Mouse (Mus musculus): ENCODE measurements around the gene Ffar4. TPM values are rescaled to one million over a fixed set of nuclear protein-coding genes. Genes with fewer than 3 reads are reported as not detected.

Gene Ffar4
- polyA plus RNA-seq, 1 experiment from 2014 or later: 0.14 TPM

GRCm38 (mm10) chr19:38114834-38115491 is 18.1 kb downstream of the Ffar4 start:
- no peak for DNase-seq (ENCODE audit: low spot score)
- 90% methylated on average over 7 of the region's 7 CpGs for WGBS

GRCm38 (mm10) chr19:38120123-38120760 is 23.4 kb downstream of the Ffar4 start:
- H3K36me3 ChIP-seq: no peaks in the 10 kb centered on the region
- no peak overlapping the region for H3K4me3 ChIP-seq
- no peak overlapping the region for H3K27ac ChIP-seq
- DNase-seq (ENCODE audit: low spot score): no peak
- H3K9me3 ChIP-seq: no peaks in the 10 kb centered on the region
- H3K4me1 ChIP-seq (replicated peaks): peaks cover 12% of the 10 kb centered on the region
- peaks cover 38% of the 10 kb centered on the region for H3K27me3 ChIP-seq (ENCODE audit: insufficient read depth, poor library complexity, severe bottlenecking)
- 83% methylated on average over 5 of the region's 5 CpGs for WGBS

More at GRCm38 (mm10) chr19:38114834-38115491, 18.1 kb downstream of the Ffar4 start:
- Histone ChIP-seq H3K4me1 (replicated peaks) (no peaks in the 10 kb centered on the region), H3K4me3 (no peak overlapping the region), H3K36me3 (no peaks in the 10 kb centered on the region), H3K27ac (no peak overlapping the region), H3K9me3 (no peaks in the 10 kb centered on the region), H3K27me3 (ENCODE audit: insufficient read depth, poor library complexity, severe bottlenecking) (no peaks in the 10 kb centered on the region)

GRCm38 (mm10) chr19:38123921-38124320 is 27.1 kb downstream of the Ffar4 start:
- DNase-seq (ENCODE audit: low spot score): no peak
- H3K27ac ChIP-seq: peak overlapping the region; percentile 84; the same call in 1 of the 2 replicates
- peak overlapping the region; percentile 72 for H3K4me3 ChIP-seq
- H3K4me1 ChIP-seq (replicated peaks): peaks cover 12% of the 10 kb centered on the region
- no peaks in the 10 kb centered on the region for H3K36me3 ChIP-seq
- peaks cover 50% of the 10 kb centered on the region for H3K27me3 ChIP-seq (ENCODE audit: insufficient read depth, poor library complexity, severe bottlenecking)
- H3K9me3 ChIP-seq: no peaks in the 10 kb centered on the region
- WGBS: 28% methylated on average over 9 of the region's 9 CpGs

GRCm38 (mm10) chr19:38124401-38125218 is 27.7 kb downstream of the Ffar4 start:
- Histone ChIP-seq H3K4me1 (replicated peaks) (peaks cover 12% of the 10 kb centered on the region), H3K9me3 (no peaks in the 10 kb centered on the region), H3K36me3 (no peaks in the 10 kb centered on the region), H3K27me3 (ENCODE audit: insufficient read depth, poor library complexity, severe bottlenecking) (peaks cover 50% of the 10 kb centered on the region), H3K4me3 (peak overlapping the region; percentile 72), H3K27ac (peak overlapping the region; percentile 84)
- WGBS: under 1% methylated on average over 76 of the region's 77 CpGs
- peak; percentile 50 for DNase-seq (ENCODE audit: low spot score)

- no peaks in the 10 kb centered on the region for H3K36me3 ChIP-seq
- peak within 1 kb of the TSS; percentile 84 for H3K27ac ChIP-seq
- peak within 1 kb of the TSS; percentile 72 for H3K4me3 ChIP-seq
- no peak for DNase-seq (ENCODE audit: low spot score)
- H3K9me3 ChIP-seq: no peaks in the 10 kb centered on the region
- WGBS: 68% methylated on average over 6 of the region's 6 CpGs
- H3K27me3 ChIP-seq (ENCODE audit: insufficient read depth, poor library complexity, severe bottlenecking): peaks cover 50% of the 10 kb centered on the region
- peaks cover 12% of the 10 kb centered on the region for H3K4me1 ChIP-seq (replicated peaks)
Observed at GRCm38 (mm10) chr19:38125219-38125610, 28.3 kb downstream of the Ffar4 start, which contains the start of gene Rbp4. Rbp4 (minus strand) TSS chr19:38125281.

- H3K27me3 ChIP-seq (ENCODE audit: insufficient read depth, poor library complexity, severe bottlenecking): peaks cover 47% of the 10 kb centered on the region
Observed at GRCm38 (mm10) chr19:38126656-38127055, 29.8 kb downstream of the Ffar4 start.

GRCm38 (mm10) chr19:38132481-38132880 is 35.6 kb downstream of the Ffar4 start, which contains the start of gene Pde6c:
Pde6c (plus strand) TSS chr19:38132781.
- no peaks in the 10 kb centered on the region for H3K9me3 ChIP-seq
- no peaks in the 10 kb centered on the region for H3K36me3 ChIP-seq
- no peaks in the 10 kb centered on the region for H3K27me3 ChIP-seq (ENCODE audit: insufficient read depth, poor library complexity, severe bottlenecking)
- no peak within 1 kb of the TSS for H3K27ac ChIP-seq
- no peak for DNase-seq (ENCODE audit: low spot score)
- 85% methylated on average over 6 of the region's 6 CpGs for WGBS
- H3K4me1 ChIP-seq (replicated peaks): 0 out of 2 replicates have a peak, but pooled peaks cover 4% of the 10 kb centered on the region
- no peak within 1 kb of the TSS for H3K4me3 ChIP-seq

More at GRCm38 (mm10) chr19:38126656-38127055, 29.8 kb downstream of the Ffar4 start:
- peaks cover 12% of the 10 kb centered on the region for H3K4me1 ChIP-seq (replicated peaks)
- no peaks in the 10 kb centered on the region for H3K9me3 ChIP-seq
- H3K27ac ChIP-seq: no peak overlapping the region
- WGBS: 81% methylated on average over 8 of the region's 8 CpGs
- no peak for DNase-seq (ENCODE audit: low spot score)
- H3K4me3 ChIP-seq: no peak overlapping the region
- no peaks in the 10 kb centered on the region for H3K36me3 ChIP-seq

- Histone ChIP-seq H3K4me1 (replicated peaks) (0 out of 2 replicates have a peak, but pooled peaks cover 4% of the 10 kb centered on the region), H3K27me3 (ENCODE audit: insufficient read depth, poor library complexity, severe bottlenecking) (no peaks in the 10 kb centered on the region), H3K36me3 (no peaks in the 10 kb centered on the region), H3K27ac (no peak overlapping the region), H3K9me3 (no peaks in the 10 kb centered on the region), H3K4me3 (no peak overlapping the region)
- WGBS: 84% methylated on average over 11 of the region's 11 CpGs
- DNase-seq (ENCODE audit: low spot score): no peak
Observed at GRCm38 (mm10) chr19:38133986-38134385, 37.1 kb downstream of the Ffar4 start.

- 94% methylated on average over 6 of the region's 6 CpGs for WGBS
- 0 out of 2 replicates have a peak, but pooled peaks cover 4% of the 10 kb centered on the region for H3K4me1 ChIP-seq (replicated peaks)
- DNase-seq (ENCODE audit: low spot score): no peak
- no peaks in the 10 kb centered on the region for H3K27me3 ChIP-seq (ENCODE audit: insufficient read depth, poor library complexity, severe bottlenecking)
- no peak overlapping the region for H3K27ac ChIP-seq
- H3K9me3 ChIP-seq: no peaks in the 10 kb centered on the region
- H3K4me3 ChIP-seq: no peak overlapping the region
- no peaks in the 10 kb centered on the region for H3K36me3 ChIP-seq
Observed at GRCm38 (mm10) chr19:38134806-38135205, 37.9 kb downstream of the Ffar4 start.

- no peak overlapping the region for H3K4me3 ChIP-seq
- H3K27me3 ChIP-seq (ENCODE audit: insufficient read depth, poor library complexity, severe bottlenecking): no peaks in the 10 kb centered on the region
- H3K36me3 ChIP-seq: no peaks in the 10 kb centered on the region
- no peak for DNase-seq (ENCODE audit: low spot score)
- H3K27ac ChIP-seq: no peak overlapping the region
- H3K4me1 ChIP-seq (replicated peaks): no peaks in the 10 kb centered on the region
- WGBS: 79% methylated on average over 4 of the region's 4 CpGs
- H3K9me3 ChIP-seq: no peaks in the 10 kb centered on the region
Observed at GRCm38 (mm10) chr19:38143540-38144271, 46.8 kb downstream of the Ffar4 start.

- WGBS: 96% methylated on average over 1 of the region's 1 CpGs
- no peak overlapping the region for H3K4me3 ChIP-seq
- no peaks in the 10 kb centered on the region for H3K9me3 ChIP-seq
- no peaks in the 10 kb centered on the region for H3K36me3 ChIP-seq
- no peaks in the 10 kb centered on the region for H3K4me1 ChIP-seq (replicated peaks)
- no peaks in the 10 kb centered on the region for H3K27me3 ChIP-seq (ENCODE audit: insufficient read depth, poor library complexity, severe bottlenecking)
- DNase-seq (ENCODE audit: low spot score): no peak
- no peak overlapping the region for H3K27ac ChIP-seq
Observed at GRCm38 (mm10) chr19:38156243-38156642, 59.4 kb downstream of the Ffar4 start.

GRCm38 (mm10) chr19:38161648-38162354 is 64.9 kb downstream of the Ffar4 start:
- 95% methylated on average over 21 of the region's 21 CpGs for WGBS
- Histone ChIP-seq H3K4me1 (replicated peaks) (no peaks in the 10 kb centered on the region), H3K36me3 (no peaks in the 10 kb centered on the region), H3K27me3 (ENCODE audit: insufficient read depth, poor library complexity, severe bottlenecking) (no peaks in the 10 kb centered on the region), H3K27ac (no peak overlapping the region), H3K4me3 (no peak overlapping the region), H3K9me3 (no peaks in the 10 kb centered on the region)
- no peak for DNase-seq (ENCODE audit: low spot score)

All from hindbrain, embryonic 10.5 days (tissue).